Mouse (Mus musculus) spleen, adult 12 weeks (tissue): ENCODE data around the gene Nme3.
A peak's percentile ranks its signal among the peaks of the same experiment; 100 is the strongest.
"Not testable (repeated sequence)": the region's sequence is repeated elsewhere in the genome, so short reads cannot be mapped to it uniquely, and the experiment has no call there.

ENCODE experiments used
- DNase-seq: peaks from one replicate; pipeline ENCODE4 v3.0.0; 2022; ENCODE audit warnings: low spot score

The Nme3 gene

DNA sequence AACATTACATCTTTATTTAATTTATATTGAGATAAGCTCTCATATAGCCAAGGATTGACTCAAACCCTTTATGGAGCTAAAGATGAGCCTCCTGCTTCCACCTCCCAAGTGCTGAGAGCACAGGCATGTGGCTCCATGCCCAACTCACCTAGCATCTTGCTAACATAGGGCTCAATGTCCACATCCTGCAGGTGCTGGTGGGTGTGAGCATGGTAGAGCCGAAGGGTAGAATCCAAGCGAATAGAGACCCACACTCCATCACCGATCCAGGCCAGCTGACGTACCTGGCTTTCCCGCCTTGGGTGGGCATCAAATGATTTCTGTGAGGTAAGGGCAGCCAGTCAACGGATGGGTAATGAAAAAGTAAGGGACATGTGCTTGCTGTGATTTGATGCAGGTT, 3.7 kb downstream of the Nme3 start:
- DNase-seq: no peak

DNA sequence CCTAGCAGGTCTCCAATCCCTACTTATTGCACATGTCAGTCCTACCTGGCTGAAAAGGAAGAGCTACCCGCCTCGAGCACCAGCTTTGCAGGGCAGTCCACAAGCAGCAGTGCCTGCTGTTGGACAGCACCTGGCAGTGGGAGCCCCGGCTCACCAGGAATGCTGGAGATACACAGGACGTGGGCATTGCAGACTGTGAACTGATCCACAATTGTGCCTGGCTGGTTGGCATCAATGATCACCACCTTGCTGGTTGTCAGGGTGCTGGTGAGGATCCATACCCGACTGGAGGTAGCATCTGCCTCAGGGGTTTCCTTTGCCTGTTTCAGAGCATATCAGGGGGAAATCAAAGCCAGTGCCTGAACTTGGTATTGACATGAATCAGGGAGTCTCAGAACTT, 5.8 kb downstream of the Nme3 start:
- no peak for DNase-seq

DNA sequence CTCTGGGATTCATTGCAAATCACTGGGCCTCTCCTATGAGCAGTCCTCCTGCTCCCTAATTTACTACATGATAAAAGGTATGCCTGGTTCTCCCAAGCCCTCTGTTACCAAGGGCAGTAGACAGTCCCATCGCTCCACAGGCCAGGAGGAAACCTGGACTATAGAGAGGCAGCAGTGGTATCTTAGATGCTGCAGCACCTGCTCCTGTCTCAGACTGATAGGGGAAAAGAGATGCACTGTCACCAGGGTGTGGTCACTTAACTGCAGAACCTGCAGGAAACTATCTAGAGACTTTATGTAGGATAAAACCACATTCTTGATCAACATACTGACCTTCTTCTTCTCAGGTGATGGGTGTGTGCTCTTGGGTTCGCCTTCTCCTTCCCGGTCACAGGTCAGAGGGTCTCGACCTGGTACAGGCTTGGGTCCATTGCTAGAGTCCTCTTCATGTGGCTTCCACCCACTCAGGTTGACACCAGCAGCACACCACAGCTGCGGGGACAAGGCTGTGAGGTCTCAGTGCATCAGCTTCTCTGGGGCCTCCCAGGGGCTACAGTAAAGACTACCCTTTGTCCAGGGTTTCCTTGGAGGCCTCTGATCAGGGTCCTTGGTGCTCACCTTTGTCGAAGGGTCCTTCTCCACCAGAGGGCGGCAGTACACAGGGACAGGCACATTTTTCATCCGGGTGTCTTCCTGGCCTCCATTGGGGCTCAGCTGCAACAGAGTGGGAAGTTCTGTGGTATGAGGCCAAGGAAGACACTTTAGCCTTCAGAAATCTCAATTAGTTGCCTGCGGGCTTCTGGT, 6.6 kb downstream of the Nme3 start:
- DNase-seq: peak; percentile 72

DNA sequence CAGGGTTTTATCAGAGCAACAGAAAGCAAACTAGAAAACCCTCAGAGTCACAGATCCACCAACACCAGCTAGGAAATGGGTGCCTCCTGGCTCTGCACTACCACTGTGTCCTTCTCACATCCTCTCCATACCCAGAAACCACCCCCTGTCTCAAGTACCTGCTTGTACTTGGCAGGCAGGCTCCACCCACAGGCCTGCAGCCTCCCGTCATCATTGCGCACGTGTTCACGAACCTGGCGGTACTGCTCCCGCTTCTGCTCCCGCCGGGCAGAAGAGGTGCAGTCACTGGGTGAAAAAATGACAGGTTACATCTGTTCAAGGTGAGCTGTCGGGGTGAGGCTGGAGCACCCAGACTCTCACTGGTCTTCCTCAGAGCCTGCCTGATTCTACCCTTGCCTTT, 7.5 kb downstream of the Nme3 start:
- DNase-seq: no peak

DNA sequence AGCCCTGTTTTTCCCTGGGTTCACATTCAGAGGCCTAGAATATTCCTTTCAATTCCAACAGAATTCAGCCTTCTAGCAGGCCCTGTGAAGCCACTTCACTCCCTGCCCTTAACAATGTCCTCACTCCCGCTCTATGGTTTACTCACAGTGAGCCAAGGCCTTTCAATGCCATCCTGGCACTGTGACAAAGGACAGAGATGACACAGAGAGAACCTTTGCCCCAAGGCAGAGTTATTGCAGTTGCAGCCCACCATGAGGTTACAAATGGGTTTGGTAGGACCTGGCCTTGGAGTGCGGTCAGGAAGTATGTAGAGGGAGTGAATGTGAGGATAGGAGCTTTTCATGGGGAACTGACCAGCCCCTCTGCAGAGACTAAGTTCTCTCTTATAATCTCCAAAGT, 11.3 kb downstream of the Nme3 start:
- no peak for DNase-seq

DNA sequence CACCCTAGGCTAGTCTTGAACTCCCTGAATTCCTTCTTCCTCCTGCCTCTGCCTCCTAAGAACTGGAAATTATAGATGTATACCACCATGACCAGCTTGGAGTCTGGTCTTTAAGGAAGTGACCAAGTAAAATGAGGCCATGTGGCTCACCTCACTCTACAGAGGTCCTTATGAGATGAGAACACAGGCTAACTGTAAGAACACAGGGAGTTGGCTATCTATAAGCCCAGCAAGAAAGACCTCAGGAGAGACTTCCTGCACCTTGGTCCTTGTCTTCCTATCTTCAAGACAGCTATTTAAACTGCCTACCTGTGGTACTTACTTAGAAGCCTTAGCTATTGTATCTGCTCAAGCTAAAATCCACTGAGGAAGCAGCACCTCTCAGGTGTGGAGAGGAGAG, 17.7 kb downstream of the Nme3 start:
- no peak for DNase-seq

DNA sequence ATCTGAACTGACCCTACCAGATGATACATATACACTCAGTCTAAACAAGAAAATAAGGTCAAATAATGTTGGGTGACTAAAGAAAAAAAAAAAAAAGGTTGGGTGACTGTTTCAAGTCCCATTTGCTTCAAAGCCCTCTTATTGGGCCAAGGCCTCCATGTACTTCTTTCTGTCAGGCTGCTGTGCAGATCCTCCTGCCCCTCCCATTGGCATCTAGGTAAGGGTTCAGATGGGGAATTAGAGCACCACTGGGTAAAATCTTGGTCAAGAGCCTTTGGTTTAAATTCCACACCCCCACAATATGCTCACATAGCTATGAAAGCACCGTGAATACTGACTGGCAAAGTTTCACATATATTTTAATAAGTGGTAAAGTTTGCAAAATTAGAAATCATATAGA, 26.9 kb downstream of the Nme3 start:
- no peak for DNase-seq

DNA sequence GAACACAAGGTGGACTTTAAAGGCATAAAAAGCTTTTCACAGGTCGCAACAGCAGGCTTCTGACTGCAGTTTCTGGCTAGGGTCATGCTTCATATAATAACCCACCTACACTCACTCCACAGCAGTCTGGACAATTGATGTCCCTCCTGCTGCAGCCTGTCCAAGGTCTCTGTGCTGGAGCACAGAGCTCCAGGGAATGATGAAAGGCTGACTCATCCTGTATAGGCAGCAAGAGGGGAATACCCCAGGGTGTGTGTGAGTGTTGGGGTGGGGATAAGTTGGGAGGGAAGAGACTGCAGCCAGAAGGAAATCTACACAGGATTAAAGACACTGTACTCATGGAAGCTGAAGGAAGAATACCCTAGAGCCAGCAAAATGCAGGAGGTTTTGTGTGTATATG, 33.2 kb downstream of the Nme3 start:
- DNase-seq: no peak

DNA sequence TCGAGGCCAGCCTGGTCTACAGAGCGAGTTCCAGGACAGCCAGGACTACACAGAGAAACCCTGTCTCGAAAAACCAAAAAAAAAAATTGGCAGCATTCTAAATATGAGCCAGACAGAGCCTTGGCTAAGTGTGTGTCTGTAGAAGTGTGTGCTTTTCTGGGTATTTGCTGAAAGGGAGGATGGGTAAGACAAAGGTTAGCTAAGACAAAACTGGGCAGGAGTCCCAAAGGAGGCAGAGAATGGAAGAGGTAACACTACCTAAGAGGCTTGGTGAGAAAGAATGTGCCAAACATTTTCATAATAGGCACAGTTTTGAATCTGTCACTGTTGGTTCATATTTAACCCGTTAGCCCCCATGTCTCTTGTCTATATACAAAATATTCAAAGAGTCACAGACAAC, 36.1 kb downstream of the Nme3 start:
- no peak for DNase-seq

DNA sequence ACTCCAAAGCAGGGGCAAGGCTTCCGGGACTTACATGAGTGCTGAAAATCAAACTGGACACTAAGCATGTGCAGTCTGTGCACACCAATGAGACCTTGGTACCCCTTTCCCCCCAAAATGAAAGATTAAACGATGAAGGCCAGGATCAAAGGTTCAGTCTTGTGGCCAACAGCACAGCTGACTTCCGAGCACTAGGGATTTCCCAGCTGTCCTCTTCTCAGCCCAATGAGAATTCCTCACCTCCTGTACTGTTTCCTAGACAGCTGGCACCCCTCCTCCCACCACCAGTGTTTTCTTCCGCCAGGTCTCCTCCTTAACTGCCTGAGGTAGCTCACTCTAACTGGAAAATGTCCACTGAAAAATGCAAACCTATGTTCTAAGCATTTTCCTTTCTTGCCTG, 36.9 kb downstream of the Nme3 start:
- no peak for DNase-seq

DNA sequence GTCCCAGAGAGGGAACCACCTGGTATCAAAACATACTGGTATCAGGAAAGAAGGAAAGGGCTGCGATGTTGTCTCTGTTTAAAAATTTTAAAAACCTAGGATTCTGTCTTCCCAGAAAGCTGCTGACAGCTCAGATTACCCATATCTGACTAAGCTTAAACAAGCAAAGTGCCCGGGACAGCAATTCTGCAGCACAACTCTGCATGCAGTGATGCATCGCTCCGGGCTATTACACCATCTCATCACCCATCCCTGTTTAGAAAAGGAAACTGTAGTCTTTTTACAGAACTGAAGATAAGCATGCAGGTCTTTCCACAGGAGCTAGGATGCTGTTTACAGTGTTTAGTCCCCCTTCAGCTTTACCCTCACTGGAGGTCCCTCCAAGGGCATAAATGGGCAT, 38.6 kb downstream of the Nme3 start:
- DNase-seq: no peak

DNA sequence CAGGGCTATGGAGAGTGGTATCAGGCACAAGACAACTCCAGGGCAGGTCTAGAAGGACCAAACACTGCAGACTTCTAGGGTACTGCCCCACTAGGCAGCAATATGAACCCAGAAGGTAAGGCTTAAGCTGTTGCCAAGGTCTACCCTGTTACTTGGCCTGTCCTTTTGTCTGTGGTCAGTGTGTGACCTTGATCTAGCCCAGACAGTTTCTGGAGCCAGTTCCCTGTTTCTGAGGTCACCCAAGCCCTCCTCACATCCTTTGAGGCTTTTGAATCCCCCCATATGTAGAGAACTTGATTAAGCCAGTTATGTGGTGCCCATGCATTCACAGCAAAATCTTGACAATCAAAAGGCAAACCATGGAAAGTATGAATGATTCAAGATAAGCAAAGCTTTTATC, 39.4 kb downstream of the Nme3 start:
- DNase-seq: no peak

DNA sequence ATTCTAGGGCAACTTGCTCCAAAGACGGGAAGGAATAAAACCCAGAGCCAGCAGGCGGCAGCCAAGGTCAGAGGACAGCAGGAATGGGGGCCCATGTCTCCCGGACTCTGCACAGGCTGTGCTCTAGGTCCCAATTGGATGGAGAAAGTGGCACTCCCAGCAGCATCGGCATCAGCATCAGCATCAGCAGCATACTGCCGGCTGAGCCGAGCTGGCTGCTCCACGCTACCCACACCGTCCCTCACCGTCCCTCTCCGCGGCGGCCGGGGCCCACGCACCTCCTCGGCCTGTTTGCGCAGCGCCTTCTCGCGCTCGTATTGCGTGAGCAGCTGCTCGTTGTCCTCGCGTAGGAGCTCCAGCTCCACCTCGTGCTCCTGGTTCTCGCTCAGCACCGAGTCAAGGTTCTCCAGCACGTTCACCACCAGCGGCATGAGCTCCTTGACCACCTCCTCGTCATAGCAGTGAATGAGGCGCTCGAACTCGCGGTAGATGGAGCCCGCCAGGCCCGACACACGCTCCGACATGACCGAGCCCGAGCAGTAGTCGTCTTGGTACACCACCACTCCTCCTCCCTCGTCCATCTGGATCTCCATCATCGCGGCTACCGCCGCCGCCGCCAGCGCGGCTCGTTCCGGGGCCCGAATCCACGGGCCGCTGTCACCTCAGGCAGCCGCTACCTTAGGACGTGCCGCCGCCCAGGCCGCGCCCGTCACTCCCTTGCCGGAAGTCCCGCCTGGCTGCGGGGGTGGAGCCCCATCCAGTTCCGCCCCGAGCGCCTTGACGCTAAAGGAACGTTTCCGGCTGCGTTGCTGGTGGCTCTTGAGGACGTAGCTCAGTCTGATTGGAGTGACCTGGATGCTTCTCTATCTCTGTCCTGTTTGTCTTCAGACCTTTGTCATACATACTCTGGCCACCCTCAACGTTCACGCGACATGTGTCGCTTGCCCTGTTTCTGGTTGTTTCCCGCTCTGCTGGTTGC, 40.2 kb downstream of the Nme3 start, which contains the start of gene Mapk8ip3:
Mapk8ip3 (minus strand) TSS at position 719 of the 979 bp plus-strand sequence.
- DNase-seq: peak; percentile 96

DNA sequence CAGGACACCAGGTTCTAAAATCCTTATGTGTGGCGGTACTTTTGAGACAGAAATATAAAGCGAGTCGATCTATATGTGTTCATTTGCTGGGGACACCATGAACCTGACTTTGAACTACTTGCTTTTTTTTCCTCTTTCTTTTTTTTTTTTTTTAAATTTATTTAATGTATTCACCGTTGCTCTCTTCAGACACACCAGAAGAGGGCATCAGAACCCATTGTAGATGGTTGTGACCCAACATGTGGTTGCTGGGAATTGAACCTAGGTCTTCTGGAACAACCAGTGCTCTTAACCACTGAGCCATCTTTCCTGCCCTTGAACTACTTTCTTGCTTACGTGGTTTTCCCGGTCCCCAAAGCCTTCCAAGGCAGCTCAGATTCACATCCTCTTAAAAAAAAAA, 41.0 kb downstream of the Nme3 start:
- DNase-seq: no peak

DNA sequence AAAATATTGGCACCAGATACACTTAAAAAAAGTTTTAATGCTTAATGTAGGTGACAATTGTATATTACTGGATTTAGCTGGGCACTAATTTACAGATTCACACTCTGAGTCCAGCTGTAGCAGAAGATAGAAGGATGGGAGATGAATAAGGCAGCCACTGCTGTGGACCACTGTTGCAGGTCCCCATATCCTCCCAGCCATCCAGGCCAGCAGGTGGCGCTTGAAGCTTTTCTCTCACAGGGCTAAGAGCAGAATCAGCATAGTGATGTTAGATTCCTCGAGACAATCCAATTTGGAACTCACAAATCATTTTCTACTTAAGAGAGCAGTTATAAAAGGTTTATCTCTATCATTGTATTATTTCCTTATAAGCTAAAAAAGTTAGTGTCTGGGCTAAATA, 46.2 kb downstream of the Nme3 start:
- DNase-seq: peak; percentile 26

DNA sequence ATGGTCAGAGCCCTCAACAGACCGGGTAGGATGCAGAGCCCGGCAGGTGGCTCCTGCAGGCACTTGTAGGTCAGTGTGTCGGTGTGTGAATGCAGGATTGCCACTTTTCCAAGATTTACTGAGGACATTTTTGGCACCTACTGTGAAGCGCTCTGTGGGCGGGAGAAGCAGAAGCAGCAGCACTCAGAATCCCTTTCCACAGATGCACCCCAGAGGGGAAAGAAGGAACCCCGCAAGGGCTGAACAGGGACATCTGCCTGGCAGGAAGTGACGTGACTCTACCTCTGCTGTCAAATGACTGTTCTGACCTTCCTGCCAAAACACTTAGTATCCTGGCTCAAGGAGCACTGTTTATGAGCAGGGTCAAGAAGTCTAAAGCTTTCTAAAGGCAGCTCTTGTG, 46.7 kb downstream of the Nme3 start:
- DNase-seq: no peak

DNA sequence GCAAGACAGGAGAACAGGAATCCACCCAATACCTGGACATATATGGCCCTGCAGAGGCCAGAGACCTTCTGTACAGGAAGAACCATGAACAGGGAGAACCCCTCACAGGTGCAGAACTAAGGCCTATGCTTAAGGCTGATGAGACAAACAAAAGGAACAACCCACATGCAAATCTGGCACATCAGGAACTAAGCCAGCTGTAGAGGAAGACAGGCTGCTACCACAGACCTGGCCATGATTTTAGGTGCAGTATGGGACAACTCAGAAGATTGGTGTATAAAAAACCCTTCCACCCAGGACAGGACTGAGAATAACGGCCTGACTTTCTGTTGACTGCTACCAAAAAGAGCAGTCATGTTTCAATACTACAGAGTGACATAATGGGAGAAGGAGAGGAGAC, 47.3 kb downstream of the Nme3 start:
- not testable (repeated sequence) for DNase-seq
